30 mouse cellular contexts compared by ENCODE assay signal in the genomic region with DNA sequence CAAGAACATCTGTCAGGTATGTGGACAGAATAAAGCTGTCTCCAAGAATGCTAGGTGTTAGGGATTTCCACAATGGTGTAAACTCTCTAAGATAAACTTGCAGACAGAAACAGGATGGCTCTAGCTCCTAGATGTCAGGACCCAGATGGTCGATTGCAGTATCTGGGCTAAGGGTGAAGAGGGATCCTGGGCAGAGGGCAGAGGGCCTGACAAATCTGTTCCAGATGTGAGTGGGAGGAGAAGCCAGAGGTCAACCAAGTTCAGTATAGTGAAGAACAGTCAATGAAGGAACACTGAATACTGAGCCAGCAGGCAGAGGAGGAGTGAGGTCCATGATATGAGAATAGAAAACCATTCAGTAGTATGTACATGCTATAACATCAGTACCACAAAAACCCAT.
DNase-seq lines count a peak whose midpoint lies in the region; ATAC-seq and TF ChIP-seq lines count a peak whose summit lies in the region.
"Had no signal": no experiment of that assay in that cellular context is flagged by ENCODE, and none has a peak within 500 bp of the region (broad histone marks: within the 10 kb centered on the region; RNA-seq: fewer than 3 reads in every experiment).

No protein-coding gene starts in this region.

- ATAC-seq in intestine, postnatal 0 days = no peak
- ATAC-seq: CD4-positive, CD25-positive, alpha-beta regulatory T cell, adult 4 months; forebrain, postnatal 0 days; lung, postnatal 0 days; midbrain, embryonic 13.5 days had no signal

- no peaks in the 10 kb centered on the region for H3K9me3 ChIP-seq in intestine, postnatal 0 days (ENCODE audit: control insufficient read depth)
- H3K9me3 ChIP-seq: embryonic facial prominence, embryonic 15.5 days; hindbrain, embryonic 13.5 days; limb, embryonic 15.5 days; liver, embryonic 15.5 days; midbrain, embryonic 13.5 days had no signal

- WGBS in intestine, postnatal 0 days = 52% methylated on average over 1 of the region's 1 CpGs

- no peaks in the 10 kb centered on the region for H3K27me3 ChIP-seq in intestine, postnatal 0 days (replicated peaks; ENCODE audit: control insufficient read depth, insufficient read depth, low read length)
- H3K27me3 ChIP-seq: embryonic facial prominence, embryonic 15.5 days; forebrain, embryonic 12.5 days; hindbrain, embryonic 13.5 days; limb, embryonic 15.5 days; liver, embryonic 15.5 days; megakaryocyte, embryonic 14.5 days; midbrain, embryonic 13.5 days had no signal

- H3K27ac ChIP-seq in intestine, postnatal 0 days (ENCODE audit: low read depth, low read length) = no peak overlapping the region
- H3K27ac ChIP-seq: embryonic facial prominence, embryonic 15.5 days; forebrain, embryonic 12.5 days; hindbrain, embryonic 13.5 days; left cerebral cortex, adult 2 months; limb, embryonic 15.5 days; liver, embryonic 15.5 days; midbrain, embryonic 13.5 days; stomach, postnatal 0 days had no signal

- no peak for TF ChIP-seq CTCF in intestine, postnatal 0 days (IDR thresholded peaks at IDR 0.05; ENCODE audit: low read depth)

- DNase-seq in lung, postnatal 10 days = peak; percentile 7
- no peak for DNase-seq in lung, postnatal 14 days
- DNase-seq in embryo, embryonic 10 days (ENCODE audit: low spot score) = peak; percentile 84
- peak; percentile 70 for DNase-seq in embryo, embryonic 9.5 days (ENCODE audit: extremely low spot score)
- DNase-seq in mesoderm, embryonic 11.5 days (ENCODE audit: low read depth, low spot score) = peak; percentile 68
- no peak for DNase-seq in kidney, postnatal 10 days
- DNase-seq in thymus, postnatal 10 days (ENCODE audit: low spot score in 2 of 2) = no peak
- DNase-seq: adrenal gland, postnatal 36 days; cerebellum, adult 2 months; cerebellum, postnatal 25 days; forebrain, postnatal 0 days; gastrocnemius, postnatal 10 days; heart, postnatal 36 days; kidney, adult 11 months; kidney, postnatal 25 days; right cerebral cortex, adult 18-20 months; thymus, adult 18-20 months; thymus, postnatal 36 days had no signal

- H3K36me3 ChIP-seq in intestine, postnatal 0 days (ENCODE audit: control insufficient read depth, insufficient read depth) = no peaks in the 10 kb centered on the region
- H3K36me3 ChIP-seq: embryonic facial prominence, embryonic 15.5 days; forebrain, embryonic 12.5 days; hindbrain, embryonic 13.5 days; limb, embryonic 15.5 days; liver, embryonic 15.5 days; midbrain, embryonic 13.5 days had no signal

- H3K4me3 ChIP-seq in intestine, postnatal 0 days (ENCODE audit: low read depth, low read length) = no peak overlapping the region
- H3K4me3 ChIP-seq: embryonic facial prominence, embryonic 15.5 days; forebrain, embryonic 12.5 days; hindbrain, embryonic 13.5 days; left cerebral cortex, adult 2 months; limb, embryonic 15.5 days; liver, embryonic 15.5 days; megakaryocyte, embryonic 14.5 days; midbrain, embryonic 13.5 days had no signal

- no peak overlapping the region for H3K9ac ChIP-seq in intestine, postnatal 0 days (ENCODE audit: low read depth, low read length)
- H3K9ac ChIP-seq: embryonic facial prominence, embryonic 15.5 days; forebrain, embryonic 12.5 days; forebrain, postnatal 0 days; hindbrain, embryonic 13.5 days; limb, embryonic 15.5 days; liver, embryonic 15.5 days; midbrain, embryonic 13.5 days had no signal

- H3K4me1 ChIP-seq in intestine, postnatal 0 days (replicated peaks; ENCODE audit: control insufficient read depth, insufficient read depth, low read length) = no peaks in the 10 kb centered on the region
- H3K4me1 ChIP-seq: embryonic facial prominence, embryonic 15.5 days; hindbrain, embryonic 13.5 days; liver, embryonic 15.5 days; megakaryocyte, embryonic 14.5 days had no signal

- H3K4me2 ChIP-seq in intestine, postnatal 0 days (replicated peaks; ENCODE audit: low read depth) = no peak overlapping the region
- H3K4me2 ChIP-seq: embryonic facial prominence, embryonic 15.5 days; forebrain, embryonic 12.5 days; hindbrain, embryonic 13.5 days; limb, embryonic 15.5 days; liver, embryonic 15.5 days; midbrain, embryonic 13.5 days had no signal

Comparison
In these comparisons a context has a peak if more than half of its experiments do, and no peak if none do; other contexts are left out.
1. DNase-seq: peak in lung, postnatal 10 days (single experiment), embryo, embryonic 10 days (single experiment), embryo, embryonic 9.5 days (single experiment) and mesoderm, embryonic 11.5 days (single experiment); none in lung, postnatal 14 days (single experiment), kidney, postnatal 10 days (single experiment) and thymus, postnatal 10 days (0 of 2).